Mouse (Mus musculus) adrenal gland, postnatal 0 days (tissue): ENCODE data around the gene Pld5. TPM values are rescaled to one million over a fixed set of nuclear protein-coding genes. Genes with fewer than 3 reads are reported as not detected.

ENCODE experiments used
- polyA plus RNA-seq: library from polyadenylated mRNA; unstranded; fragments of >200 nt; fragmentation: Nextera tagmentation; extraction: Ambion mirVana; gene quantifications from 2 replicates; pipeline ENCODE4 v1.2.1, GENCODE M21; 2015

The Pld5 gene
- 0.25 and 0.71 TPM in 2 replicates for polyA plus RNA-seq

DNA sequence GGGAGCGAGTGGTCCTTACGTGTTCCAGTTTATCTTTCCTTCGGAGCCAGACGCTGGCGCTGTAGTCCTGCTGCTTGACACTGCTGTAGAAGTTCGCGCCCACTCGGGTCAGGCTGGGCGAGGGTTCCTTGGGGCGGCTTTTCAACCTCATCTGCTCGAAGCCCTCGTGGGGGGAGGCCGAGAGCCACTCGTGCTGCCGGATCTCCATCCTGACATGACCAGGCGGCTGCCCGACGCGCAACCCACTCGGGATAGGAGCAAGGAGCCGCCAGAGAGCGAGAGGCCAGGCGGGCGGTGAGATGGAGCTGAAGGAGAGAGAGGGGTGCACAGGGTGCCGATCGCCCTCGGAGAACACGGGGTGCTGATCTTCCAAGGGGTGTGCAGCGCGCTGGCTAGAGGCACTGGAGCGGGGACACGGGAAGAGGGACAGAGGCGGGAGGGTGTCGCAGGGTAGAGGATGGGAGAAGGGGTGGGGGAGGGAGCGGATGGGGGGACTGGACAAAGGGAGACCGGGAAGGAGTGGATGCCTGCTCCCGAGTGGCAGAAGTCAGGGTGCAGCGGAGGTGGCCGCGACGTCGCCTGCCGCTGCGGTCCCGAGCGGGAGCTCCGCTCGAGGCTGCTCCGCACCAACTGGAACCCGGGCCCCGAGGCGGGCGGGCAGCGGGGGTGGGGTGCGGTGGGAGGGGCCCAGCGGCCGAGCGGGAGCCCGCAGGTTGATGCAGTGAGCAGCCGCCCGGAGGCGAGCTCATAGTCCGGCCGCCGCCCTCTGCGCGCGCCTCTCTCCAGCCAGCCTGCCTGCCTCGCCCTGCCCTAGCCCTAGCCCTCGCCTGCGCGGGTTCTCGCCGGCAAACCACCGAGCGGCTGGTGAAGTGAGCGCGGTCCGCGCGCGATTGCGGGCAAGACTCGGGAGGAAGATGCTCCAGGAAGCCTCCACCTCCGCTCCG, at the start of gene Pld5:
TSS of gene Pld5 (minus strand) at position 646 of the 944 bp plus-strand sequence.

DNA sequence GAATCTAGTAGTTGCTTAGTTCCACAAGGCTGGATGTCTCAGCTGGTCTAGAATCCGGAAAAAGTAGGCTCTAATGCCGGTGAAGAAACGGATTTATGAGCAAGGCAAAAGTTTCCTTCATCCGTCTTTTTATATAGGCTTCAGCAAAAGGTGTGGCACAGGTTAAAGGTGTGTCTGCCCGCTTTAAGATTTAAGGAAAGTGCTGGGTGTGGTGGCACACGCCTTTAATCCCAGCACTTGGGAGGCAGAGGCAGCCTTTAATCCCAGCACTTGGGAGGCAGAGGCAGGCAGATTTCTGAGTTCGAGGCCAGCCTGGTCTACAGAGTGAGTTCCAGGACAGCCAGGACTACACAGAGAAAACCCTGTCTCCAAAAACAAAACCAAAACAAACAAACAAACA, 296.1 kb downstream of the Pld5 start, which contains the start of gene Rbm8a2:
TSS of gene Rbm8a2 (minus strand) at position 101 of the 400 bp plus-strand sequence.

GRCm38 (mm10) chr1:175920029-175920428, 355.1 kb downstream of the Pld5 start, which contains the start of gene Gm38100:
Gene Gm38100, plus strand, starts transcription at chr1:175920329.

